ENCODE assay signal across 12 mouse cellular contexts in the genomic region with DNA sequence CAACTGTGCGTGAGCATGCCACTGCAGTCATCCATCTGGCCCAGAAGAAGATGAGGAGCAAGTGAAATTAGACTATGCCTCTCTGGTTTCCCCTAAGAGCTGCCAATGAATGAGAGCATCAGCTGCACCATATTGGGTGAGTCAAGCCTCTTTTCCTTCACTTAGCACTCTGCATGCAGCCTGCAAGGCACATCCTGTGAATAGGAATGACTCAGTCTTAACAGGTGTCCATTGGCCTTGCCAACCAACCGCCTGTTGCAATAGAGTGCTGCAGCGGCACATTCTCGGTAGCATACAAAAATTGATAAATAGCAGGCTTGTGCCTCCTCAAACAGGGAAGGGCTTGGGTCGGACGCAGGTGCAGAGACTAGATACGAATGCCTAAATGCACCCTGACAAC.
DNase-seq lines count a peak whose midpoint lies in the region; ATAC-seq and TF ChIP-seq lines count a peak whose summit lies in the region.
"Had no signal": no experiment of that assay in that cellular context is flagged by ENCODE, and none has a peak within 500 bp of the region (broad histone marks: within the 10 kb centered on the region; RNA-seq: fewer than 3 reads in every experiment).

No protein-coding gene starts in this region.

- peak overlapping the region; percentile 60 for H3K27ac ChIP-seq in layer of hippocampus, adult 2 months
- H3K27ac ChIP-seq: forebrain, embryonic 12.5 days; heart, embryonic 10.5 days; hindbrain, embryonic 14.5 days; midbrain, embryonic 10.5 days had no signal

- peak; percentile 6 to 13 for DNase-seq in frontal cortex, postnatal 36 days (ENCODE audit: low spot score in 2 of 2)
- no peak for DNase-seq in frontal cortex, postnatal 25 days (ENCODE audit: low spot score in 2 of 2)
- DNase-seq in brain, adult 2 months (ENCODE audit: low read depth, low spot score), result peak; percentile 72
- peak; percentile 62 to 79 for DNase-seq in layer of hippocampus, adult 2 months (ENCODE audit: low spot score in 2 of 2)
- DNase-seq in right cerebral cortex, postnatal 14 days, result peak; percentile 11
- DNase-seq in neural tube, embryonic 10.5 days (ENCODE audit: extremely low spot score, low spot score), result no peak
- DNase-seq: lung, embryonic 14.5 days had no signal

- ATAC-seq in monocyte, adult 5-6 weeks (replicated peaks; ENCODE audit: insufficient number of reproducible peaks, low FRiP score, low TSS enrichment, poor library complexity, severe bottlenecking), result no peak

- no peak overlapping the region for H3K4me3 ChIP-seq in layer of hippocampus, adult 2 months
- H3K4me3 ChIP-seq: forebrain, embryonic 12.5 days; heart, embryonic 10.5 days; midbrain, embryonic 10.5 days had no signal

- no peak for TF ChIP-seq CTCF in layer of hippocampus, adult 2 months (conservative IDR thresholded peaks at IDR 0.05)

Comparison
In these comparisons a context has a peak if more than half of its experiments do, and no peak if none do; other contexts are left out.
1. DNase-seq: peak in frontal cortex, postnatal 36 days (2 of 2), brain, adult 2 months (single experiment), layer of hippocampus, adult 2 months (2 of 2) and right cerebral cortex, postnatal 14 days (single experiment); none in frontal cortex, postnatal 25 days (0 of 2) and neural tube, embryonic 10.5 days (single experiment).